ENCODE assay signal across 14 mouse cellular contexts in genomic region chr13:113994586-113994985, GRCm38 (mm10).
A peak's percentile ranks its signal among the peaks of the same experiment; 100 is the strongest.
DNase-seq lines count a peak whose midpoint lies in the region; ATAC-seq and TF ChIP-seq lines count a peak whose summit lies in the region.
"Had no signal": no experiment of that assay in that cellular context is flagged by ENCODE, and none has a peak within 500 bp of the region (broad histone marks: within the 10 kb centered on the region; RNA-seq: fewer than 3 reads in every experiment).

No protein-coding gene starts in this region.

- 58% methylated on average over 6 of the region's 6 CpGs for WGBS in lung, postnatal 0 days

- H3K9me3 ChIP-seq in lung, postnatal 0 days (ENCODE audit: low read length) = no peaks in the 10 kb centered on the region
- H3K9me3 ChIP-seq: intestine, embryonic 15.5 days; midbrain, embryonic 10.5 days; neural tube, embryonic 15.5 days had no signal

- H3K27me3 ChIP-seq in lung, postnatal 0 days (replicated peaks; ENCODE audit: insufficient read depth, low read length) = no peaks in the 10 kb centered on the region
- H3K27me3 ChIP-seq: intestine, embryonic 15.5 days; neural tube, embryonic 15.5 days had no signal

- H3K4me2 ChIP-seq in lung, postnatal 0 days (replicated peaks; ENCODE audit: low read depth, low read length) = no peak overlapping the region
- H3K4me2 ChIP-seq: intestine, embryonic 15.5 days; neural tube, embryonic 15.5 days had no signal

- H3K36me3 ChIP-seq in lung, postnatal 0 days (ENCODE audit: insufficient read depth, low read length) = no peaks in the 10 kb centered on the region
- H3K36me3 ChIP-seq: intestine, embryonic 15.5 days; midbrain, embryonic 10.5 days; neural tube, embryonic 15.5 days had no signal

- peak; percentile 83 for DNase-seq in heart, adult 11 months
- DNase-seq in heart, adult 8-10 months (ENCODE audit: low spot score) = no peak
- DNase-seq in lung, postnatal 0 days (ENCODE audit: low spot score) = no peak
- no peak for DNase-seq in lung, postnatal 4 days
- DNase-seq in cerebellum, postnatal 25 days = peak; percentile 78 to 80
- peak; percentile 52 for DNase-seq in skeletal muscle tissue, adult 2 months (ENCODE audit: low read depth, low spot score)
- no peak for DNase-seq in adrenal gland, adult 2 months
- no peak for DNase-seq in yolk sac, embryonic 10.5 days (ENCODE audit: low spot score)
- DNase-seq: heart, adult 18-20 months; heart, postnatal 10 days; kidney, postnatal 10 days had no signal

- peak; percentile 35; the same call in 1 of the 2 replicates for ATAC-seq in lung, postnatal 0 days
- ATAC-seq: intestine, embryonic 15.5 days had no signal

- H3K4me3 ChIP-seq in lung, postnatal 0 days (ENCODE audit: low read depth, low read length) = no peak overlapping the region
- H3K4me3 ChIP-seq: intestine, embryonic 15.5 days; midbrain, embryonic 10.5 days; neural tube, embryonic 15.5 days had no signal

- TF ChIP-seq CTCF in lung, postnatal 0 days (IDR thresholded peaks at IDR 0.05) = no peak

- no peak for TF ChIP-seq EP300 in lung, postnatal 0 days (IDR thresholded peaks at IDR 0.05)

- H3K4me1 ChIP-seq in lung, postnatal 0 days (ENCODE audit: insufficient read depth, low read depth, low read length) = no peaks in the 10 kb centered on the region
- H3K4me1 ChIP-seq: intestine, embryonic 15.5 days; neural tube, embryonic 15.5 days had no signal

- H3K27ac ChIP-seq in lung, postnatal 0 days (ENCODE audit: low read length) = peak overlapping the region; percentile 26; the same call in 1 of the 2 replicates
- H3K27ac ChIP-seq: intestine, embryonic 15.5 days; midbrain, embryonic 10.5 days; neural tube, embryonic 15.5 days had no signal

- no peak overlapping the region for H3K9ac ChIP-seq in lung, postnatal 0 days (replicated peaks; ENCODE audit: low read depth)
- H3K9ac ChIP-seq: intestine, embryonic 15.5 days; neural tube, embryonic 15.5 days had no signal

Comparison
In these comparisons a context has a peak if more than half of its experiments do, and no peak if none do; other contexts are left out.
1. DNase-seq: peak in heart, adult 11 months (single experiment), cerebellum, postnatal 25 days (2 of 2) and skeletal muscle tissue, adult 2 months (single experiment); none in heart, adult 8-10 months (single experiment), lung, postnatal 0 days (single experiment), lung, postnatal 4 days (0 of 2), adrenal gland, adult 2 months (single experiment) and yolk sac, embryonic 10.5 days (single experiment).